Mouse (Mus musculus) forebrain, embryonic 11.5 days (tissue): ENCODE data around the gene Evl. TPM values are rescaled to one million over a fixed set of nuclear protein-coding genes. Genes with fewer than 3 reads are reported as not detected.

Experiments
- ATAC-seq: fragments of 200-750 bp; cut with Nextera tagmentation; replicated peaks from 2 replicates; pipeline ENCODE4 v1.8.0; 2017; ENCODE audit warnings: moderate TSS enrichment; ENCODE audit not compliant: low FRiP score
- DNase-seq: peaks from one replicate; pipeline ENCODE4 v3.0.0-alpha.2; 2017; ENCODE audit warnings: low spot score
- H3K27ac ChIP-seq: fragments of 300-500 bp; sonication (generic); 2 replicates; pipeline ENCODE4 v1.5.1; 2014; ENCODE audit warnings: low read depth, low read length
- H3K27me3 ChIP-seq: fragments of 300-500 bp; sonication (generic); 2 replicates; pipeline ENCODE4 v1.6.1; 2014; ENCODE audit warnings: mild to moderate bottlenecking, low read length, mixed read lengths; ENCODE audit not compliant: control insufficient read depth, insufficient read depth
- H3K36me3 ChIP-seq: fragments of 300-500 bp; sonication (generic); 2 replicates; pipeline ENCODE4 v1.6.1; 2014; ENCODE audit warnings: mild to moderate bottlenecking, low read length, moderate library complexity, mixed read lengths; ENCODE audit not compliant: control insufficient read depth, insufficient read depth
- H3K4me1 ChIP-seq: fragments of 300-500 bp; sonication (generic); replicated peaks from 2 replicates; pipeline ENCODE4 v1.6.1; 2014; ENCODE audit warnings: low read length, mixed read lengths; ENCODE audit not compliant: control insufficient read depth, insufficient read depth
- H3K4me2 ChIP-seq: fragments of 300-500 bp; sonication (generic); 2 replicates; pipeline ENCODE4 v1.6.1; 2014; ENCODE audit warnings: low read depth, mild to moderate bottlenecking, low read length, moderate library complexity, mixed read lengths; ENCODE audit not compliant: severe bottlenecking
- H3K4me3 ChIP-seq: fragments of 300-500 bp; sonication (generic); 2 replicates; pipeline ENCODE4 v1.5.1; 2014; ENCODE audit warnings: low read depth, low read length
- H3K9ac ChIP-seq: fragments of 300-500 bp; sonication (generic); 2 replicates; pipeline ENCODE4 v1.6.1; 2014; ENCODE audit warnings: low read length
- H3K9me3 ChIP-seq: fragments of 300-500 bp; sonication (generic); 2 replicates; pipeline ENCODE4 v1.6.1; 2016; ENCODE audit warnings: low read length, mixed read lengths; ENCODE audit not compliant: control insufficient read depth
- WGBS: fragments of 180-500 bp; shearing (Covaris S2); extraction: QIAGEN DNeasy Blood & Tissue Kit; methylation state at CpG from one replicate; pipeline ENCODE4 v1.1.7; 2014; 5-methylcytosine and 5-hydroxymethylcytosine counted together
- polyA plus RNA-seq: library from polyadenylated mRNA; unstranded; fragments of >200 nt; fragmentation: Nextera tagmentation; extraction: Ambion mirVana; gene quantifications from 2 replicates; pipeline ENCODE4 v1.2.1, GENCODE M21; 2014

Gene Evl
- polyA plus RNA-seq, 1 experiment from 2014 or later: 111 TPM

- no peaks in the 10 kb centered on the region for H3K36me3 ChIP-seq
- 0 out of 2 replicates have a peak, but pooled peaks cover 7% of the 10 kb centered on the region for H3K4me1 ChIP-seq
- no peaks in the 10 kb centered on the region for H3K9me3 ChIP-seq
- no peak overlapping the region for H3K9ac ChIP-seq
- H3K27ac ChIP-seq: no peak overlapping the region
- DNase-seq (no peak), ATAC-seq (no peak)
- peaks cover 20% of the 10 kb centered on the region for H3K27me3 ChIP-seq
- no peak overlapping the region for H3K4me2 ChIP-seq
- H3K4me3 ChIP-seq: no peak overlapping the region
- 69% methylated on average over 2 of the region's 2 CpGs for WGBS
Measured at GRCm38 (mm10) chr12:108701221-108701620, 146.7 kb downstream of the Evl start.

GRCm38 (mm10) chr12:108702185-108702584, 147.7 kb downstream of the Evl start, which contains the start of gene Degs2:
Gene Degs2, minus strand, starts transcription at chr12:108702315.
- 0 out of 2 replicates have a peak, but pooled peaks cover 7% of the 10 kb centered on the region for H3K4me1 ChIP-seq
- H3K27me3 ChIP-seq: peaks cover 20% of the 10 kb centered on the region
- 2% methylated on average over 32 of the region's 32 CpGs for WGBS
- no peak within 1 kb of the TSS for H3K27ac ChIP-seq
- H3K4me2 ChIP-seq: peak within 1 kb of the TSS; percentile 44
- peak within 1 kb of the TSS; percentile 14; the same call in 1 of the 2 replicates for H3K4me3 ChIP-seq
- H3K9ac ChIP-seq: no peak within 1 kb of the TSS
- ATAC-seq: no peak
- no peaks in the 10 kb centered on the region for H3K36me3 ChIP-seq
- no peak for DNase-seq
- H3K9me3 ChIP-seq: no peaks in the 10 kb centered on the region

GRCm38 (mm10) chr12:108705486-108705885, 151.0 kb downstream of the Evl start:
- Histone ChIP-seq H3K4me1 (0 out of 2 replicates have a peak, but pooled peaks cover 7% of the 10 kb centered on the region), H3K36me3 (no peaks in the 10 kb centered on the region), H3K9ac (no peak overlapping the region), H3K27me3 (peaks cover 20% of the 10 kb centered on the region), H3K4me2 (no peak overlapping the region), H3K9me3 (no peaks in the 10 kb centered on the region), H3K4me3 (no peak overlapping the region), H3K27ac (no peak overlapping the region)
- ATAC-seq (no peak), DNase-seq (peak; percentile 25)
- 89% methylated on average over 6 of the region's 6 CpGs for WGBS

- Histone ChIP-seq H3K27me3 (peaks cover 18% of the 10 kb centered on the region), H3K9me3 (no peaks in the 10 kb centered on the region), H3K4me2 (no peak overlapping the region), H3K4me1 (0 out of 2 replicates have a peak, but pooled peaks cover 7% of the 10 kb centered on the region), H3K27ac (no peak overlapping the region), H3K4me3 (no peak overlapping the region), H3K9ac (no peak overlapping the region), H3K36me3 (no peaks in the 10 kb centered on the region)
- peak; percentile 18 for DNase-seq
- no peak for ATAC-seq
- 52% methylated on average over 7 of the region's 7 CpGs for WGBS
Measured at GRCm38 (mm10) chr12:108706129-108706528, 151.6 kb downstream of the Evl start.

- no peak overlapping the region for H3K4me3 ChIP-seq
- H3K4me1 ChIP-seq: no peaks in the 10 kb centered on the region
- no peak overlapping the region for H3K9ac ChIP-seq
- DNase-seq (no peak), ATAC-seq (no peak)
- no peaks in the 10 kb centered on the region for H3K36me3 ChIP-seq
- 89% methylated on average over 6 of the region's 6 CpGs for WGBS
- H3K4me2 ChIP-seq: no peak overlapping the region
- H3K9me3 ChIP-seq: no peaks in the 10 kb centered on the region
- H3K27me3 ChIP-seq: no peaks in the 10 kb centered on the region
- H3K27ac ChIP-seq: no peak overlapping the region
Measured at GRCm38 (mm10) chr12:108709386-108709785, 154.9 kb downstream of the Evl start.

- WGBS: 87% methylated on average over 6 of the region's 6 CpGs
- H3K36me3 ChIP-seq: no peaks in the 10 kb centered on the region
- no peak overlapping the region for H3K27ac ChIP-seq
- ATAC-seq (no peak), DNase-seq (no peak)
- no peaks in the 10 kb centered on the region for H3K27me3 ChIP-seq
- H3K9me3 ChIP-seq: no peaks in the 10 kb centered on the region
- H3K4me1 ChIP-seq: no peaks in the 10 kb centered on the region
- no peak overlapping the region for H3K4me3 ChIP-seq
- H3K4me2 ChIP-seq: no peak overlapping the region
- no peak overlapping the region for H3K9ac ChIP-seq
Measured at GRCm38 (mm10) chr12:108709964-108710765, 155.6 kb downstream of the Evl start.

GRCm38 (mm10) chr12:108710861-108711615, 156.5 kb downstream of the Evl start:
- DNase-seq: no peak
- H3K9ac ChIP-seq: no peak overlapping the region

GRCm38 (mm10) chr12:108712481-108712880, 158.0 kb downstream of the Evl start:
- no peak overlapping the region for H3K9ac ChIP-seq
- H3K27me3 ChIP-seq: no peaks in the 10 kb centered on the region
- H3K27ac ChIP-seq: no peak overlapping the region
- 87% methylated on average over 4 of the region's 4 CpGs for WGBS
- DNase-seq: no peak
- no peak for ATAC-seq
- H3K9me3 ChIP-seq: no peaks in the 10 kb centered on the region
- no peaks in the 10 kb centered on the region for H3K4me1 ChIP-seq
- H3K4me3 ChIP-seq: no peak overlapping the region
- H3K4me2 ChIP-seq: no peak overlapping the region
- no peaks in the 10 kb centered on the region for H3K36me3 ChIP-seq

More at GRCm38 (mm10) chr12:108710861-108711615, 156.5 kb downstream of the Evl start:
- ATAC-seq: no peak
- WGBS: 91% methylated on average over 9 of the region's 9 CpGs
- H3K4me2 ChIP-seq: no peak overlapping the region
- H3K27ac ChIP-seq: no peak overlapping the region
- no peak overlapping the region for H3K4me3 ChIP-seq
- no peaks in the 10 kb centered on the region for H3K9me3 ChIP-seq
- no peaks in the 10 kb centered on the region for H3K27me3 ChIP-seq
- no peaks in the 10 kb centered on the region for H3K36me3 ChIP-seq
- H3K4me1 ChIP-seq: no peaks in the 10 kb centered on the region
